Mouse (Mus musculus) testis, postnatal 14 days (tissue): Measurements from ENCODE around the gene Tmem108.

Experiments used
- DNase-seq: peaks from one replicate; pipeline ENCODE4 v3.0.0; 2021; ENCODE audit warnings: low spot score

Tmem108 gene

DNA sequence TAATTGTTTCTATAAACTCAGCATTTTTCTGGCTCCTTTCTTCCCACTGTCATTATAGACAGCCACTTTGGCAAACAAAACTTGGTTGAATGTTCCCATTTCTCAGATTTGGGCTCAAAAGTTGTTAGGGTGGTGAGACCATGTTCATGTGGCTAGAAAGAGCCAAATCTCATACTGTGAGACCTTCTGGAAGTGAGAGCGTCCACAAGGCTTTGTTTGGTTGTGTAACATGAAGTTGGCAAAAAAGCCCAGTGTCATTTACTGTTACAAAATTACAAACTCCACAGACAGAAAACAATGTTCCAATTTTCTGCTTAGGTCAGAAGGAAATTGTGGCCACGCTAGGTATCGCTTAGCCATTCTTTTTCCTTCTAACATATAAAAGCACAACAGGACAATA lies 213.0 kb downstream of the Tmem108 start:
- no peak for DNase-seq

GRCm38 (mm10) chr9:103546695-103547645 lies 214.7 kb downstream of the Tmem108 start:
- no peak for DNase-seq

DNA sequence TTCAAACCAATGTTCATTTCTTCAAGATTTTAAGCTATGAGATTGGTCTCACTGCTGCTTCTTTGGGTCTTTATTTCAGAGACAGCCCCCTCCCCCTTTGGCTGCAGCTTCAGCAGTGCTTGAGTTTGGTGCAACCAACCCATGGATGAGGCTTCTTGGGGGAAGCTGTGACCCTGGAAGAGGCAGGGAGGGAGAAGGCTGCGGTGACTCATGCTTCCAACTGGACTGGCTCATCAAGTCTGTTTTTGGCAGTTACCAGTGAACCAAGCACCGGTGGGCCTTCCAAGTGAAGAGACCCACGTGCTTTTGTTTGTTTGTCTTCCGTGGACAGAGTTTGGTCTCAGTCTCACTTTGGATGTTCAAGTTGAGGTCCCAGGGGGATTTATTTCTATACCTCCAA lies 215.9 kb downstream of the Tmem108 start:
- DNase-seq: no peak

DNA sequence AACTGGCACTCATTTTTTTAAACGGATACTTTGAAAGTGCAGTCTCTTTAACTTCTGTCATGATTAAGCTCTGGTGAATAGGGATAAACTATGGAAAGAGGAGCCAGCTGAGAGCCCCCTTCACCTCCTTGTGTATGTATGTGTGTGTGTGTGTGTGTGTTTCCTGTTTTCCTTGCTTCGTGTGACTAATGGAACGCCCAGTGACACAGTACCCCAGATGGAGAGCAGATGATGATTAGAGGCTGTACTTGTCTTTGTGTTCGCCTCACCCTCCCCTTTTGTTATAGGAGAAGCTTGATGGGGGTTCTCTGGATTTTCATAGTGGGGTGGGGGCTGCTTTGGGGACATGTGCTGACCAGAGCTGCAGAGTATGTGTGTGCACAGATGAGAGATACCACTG lies 216.4 kb downstream of the Tmem108 start:
- no peak for DNase-seq

DNA sequence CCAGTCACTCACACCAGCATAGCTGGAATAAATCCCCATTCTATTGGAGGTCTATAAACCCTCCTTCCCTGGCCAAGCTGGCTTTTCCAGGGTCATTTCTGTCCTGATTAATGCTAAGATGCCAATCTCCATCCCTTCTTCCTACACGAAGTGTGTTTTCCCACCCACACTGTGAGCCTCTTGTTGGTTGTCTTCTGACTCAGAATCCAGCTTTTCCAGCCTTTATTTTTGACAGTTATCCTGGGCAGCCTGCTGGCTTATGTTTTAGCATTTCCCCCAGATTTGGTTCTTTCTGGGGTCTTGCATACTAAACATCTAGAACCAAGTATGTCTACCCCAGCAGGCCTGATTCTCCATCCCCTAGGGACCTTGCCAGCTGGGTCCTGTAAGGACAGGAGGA lies 217.0 kb downstream of the Tmem108 start:
- DNase-seq: no peak

DNA sequence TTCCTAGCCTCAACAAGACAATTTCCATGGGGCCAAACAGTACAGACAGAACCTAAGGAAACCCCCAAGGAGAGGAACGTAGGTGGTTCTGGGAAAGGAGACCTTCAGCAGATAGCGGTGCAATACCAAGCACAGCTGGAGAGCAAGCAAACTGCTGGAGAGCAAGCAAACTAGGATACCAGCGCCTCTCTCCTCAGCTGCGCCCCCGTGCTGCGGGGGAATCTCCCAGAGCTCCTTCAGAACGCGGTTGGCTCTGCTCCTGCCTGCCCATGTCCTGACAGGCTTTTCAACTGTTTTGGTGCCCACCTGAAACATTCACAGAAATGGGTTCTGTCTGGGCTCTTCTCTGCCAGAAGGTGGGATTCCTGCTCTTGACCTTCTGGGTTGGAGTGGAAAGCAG lies 221.1 kb downstream of the Tmem108 start:
- no peak for DNase-seq

GRCm38 (mm10) chr9:103538047-103538816 lies 223.4 kb downstream of the Tmem108 start:
- no peak for DNase-seq

DNA sequence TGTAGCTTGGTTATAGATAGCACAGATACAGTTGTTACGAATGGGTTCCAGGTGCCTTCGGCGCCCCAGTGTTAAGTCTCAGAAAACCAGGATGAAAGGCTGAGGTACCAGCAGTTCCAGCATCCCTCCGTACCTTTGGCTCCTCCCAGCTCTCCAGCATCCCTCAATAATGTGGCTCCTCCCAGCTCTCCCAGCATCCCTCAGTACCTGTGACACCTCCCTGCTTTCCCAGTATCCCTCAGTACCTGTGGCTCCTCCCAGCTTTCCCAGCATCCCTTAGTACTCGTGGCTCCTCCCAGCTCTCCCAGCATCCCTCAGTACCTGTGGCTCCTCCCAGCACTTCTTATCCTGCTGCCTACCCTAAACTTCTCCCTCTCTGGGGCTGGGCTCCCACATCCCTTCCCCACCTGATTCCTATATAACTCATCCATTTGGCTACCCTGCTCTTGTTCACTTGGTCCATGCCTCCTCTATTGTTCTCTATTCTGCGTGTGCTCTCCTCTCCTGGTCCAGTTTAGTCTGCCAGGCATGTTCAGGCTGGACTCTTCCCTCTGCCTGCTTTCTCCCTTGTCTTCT lies 225.5 kb downstream of the Tmem108 start:
- peak; percentile 30 for DNase-seq

- no peak for DNase-seq
Measured at GRCm38 (mm10) chr9:103525041-103525537, 236.5 kb downstream of the Tmem108 start.

DNA sequence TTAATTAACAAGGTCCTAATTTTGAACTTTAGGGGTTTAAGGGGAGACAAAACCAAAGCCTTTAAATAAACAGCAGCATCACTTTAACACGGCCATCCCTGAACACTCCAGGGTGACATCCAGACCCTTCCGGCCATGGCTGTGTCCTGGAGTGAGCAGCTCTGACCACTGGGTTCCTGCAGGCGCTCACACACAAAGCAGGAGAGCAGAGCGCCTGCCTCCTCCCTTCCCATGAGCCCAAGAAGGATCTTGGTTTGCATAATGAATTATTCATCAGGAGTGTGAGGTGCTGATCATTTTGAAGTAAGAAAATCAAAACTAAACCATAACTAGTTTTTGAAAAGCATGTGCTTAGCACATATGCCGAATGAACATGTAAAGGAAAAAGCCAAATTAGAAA lies 237.0 kb downstream of the Tmem108 start:
- DNase-seq: no peak

- no peak for DNase-seq
Measured at GRCm38 (mm10) chr9:103523742-103524403, 237.8 kb downstream of the Tmem108 start.

DNA sequence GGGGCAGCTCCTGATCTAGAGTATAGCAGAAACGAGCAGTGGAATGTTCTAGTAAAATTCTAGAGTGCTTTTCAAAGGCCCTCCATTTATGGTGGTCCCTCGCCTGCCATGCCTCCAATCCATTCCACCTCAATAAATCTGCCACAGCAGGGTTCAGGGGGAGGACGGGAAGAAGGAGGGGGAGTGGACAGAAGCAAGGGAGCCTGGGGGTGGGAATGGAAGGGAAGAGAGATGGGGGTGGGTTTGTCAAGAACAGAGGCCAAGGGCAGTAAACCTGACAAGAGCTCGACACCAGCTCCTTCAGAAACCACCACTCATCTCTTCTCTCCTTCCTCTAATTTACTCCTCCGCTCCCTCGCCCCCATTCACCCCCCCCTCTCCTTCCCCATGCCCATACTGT lies 238.6 kb downstream of the Tmem108 start:
- DNase-seq: no peak

- DNase-seq: no peak
Measured at GRCm38 (mm10) chr9:103513884-103514283, 247.8 kb downstream of the Tmem108 start.

- DNase-seq: no peak
Measured at GRCm38 (mm10) chr9:103512257-103512656, 249.4 kb downstream of the Tmem108 start.

DNA sequence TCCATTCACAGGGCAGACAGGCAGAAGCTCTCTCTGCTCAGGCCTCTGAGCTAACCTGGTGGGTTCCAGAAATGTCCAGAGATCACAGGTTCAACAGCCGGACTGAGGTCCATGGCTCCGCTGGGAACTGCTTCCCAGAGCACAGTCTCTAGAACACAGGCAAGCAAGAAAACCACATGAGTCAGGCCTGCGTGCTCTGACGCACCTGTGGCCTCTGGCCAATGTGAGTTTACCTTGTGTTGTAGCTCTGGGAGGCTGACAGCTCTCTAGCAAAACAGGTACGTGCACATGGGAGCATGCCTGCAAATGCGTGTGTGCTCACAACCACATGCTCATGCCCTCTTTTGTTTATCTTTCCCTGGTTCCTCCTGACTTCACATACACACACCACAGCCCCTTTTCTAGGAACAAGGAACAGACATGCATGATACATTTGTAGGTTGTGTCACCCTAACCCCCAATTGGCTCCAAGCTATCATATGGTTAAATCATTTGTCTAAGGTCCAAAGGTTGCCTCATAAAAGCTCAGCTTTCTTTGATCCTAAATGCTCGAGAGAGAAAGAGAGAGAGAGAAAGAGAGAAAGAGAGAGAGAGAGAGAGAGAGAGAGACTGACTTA lies 254.6 kb downstream of the Tmem108 start:
- DNase-seq: no peak

GRCm38 (mm10) chr9:103505067-103505466 lies 256.6 kb downstream of the Tmem108 start:
- no peak for DNase-seq

- no peak for DNase-seq
Measured at GRCm38 (mm10) chr9:103504646-103505045, 257.0 kb downstream of the Tmem108 start.

DNA sequence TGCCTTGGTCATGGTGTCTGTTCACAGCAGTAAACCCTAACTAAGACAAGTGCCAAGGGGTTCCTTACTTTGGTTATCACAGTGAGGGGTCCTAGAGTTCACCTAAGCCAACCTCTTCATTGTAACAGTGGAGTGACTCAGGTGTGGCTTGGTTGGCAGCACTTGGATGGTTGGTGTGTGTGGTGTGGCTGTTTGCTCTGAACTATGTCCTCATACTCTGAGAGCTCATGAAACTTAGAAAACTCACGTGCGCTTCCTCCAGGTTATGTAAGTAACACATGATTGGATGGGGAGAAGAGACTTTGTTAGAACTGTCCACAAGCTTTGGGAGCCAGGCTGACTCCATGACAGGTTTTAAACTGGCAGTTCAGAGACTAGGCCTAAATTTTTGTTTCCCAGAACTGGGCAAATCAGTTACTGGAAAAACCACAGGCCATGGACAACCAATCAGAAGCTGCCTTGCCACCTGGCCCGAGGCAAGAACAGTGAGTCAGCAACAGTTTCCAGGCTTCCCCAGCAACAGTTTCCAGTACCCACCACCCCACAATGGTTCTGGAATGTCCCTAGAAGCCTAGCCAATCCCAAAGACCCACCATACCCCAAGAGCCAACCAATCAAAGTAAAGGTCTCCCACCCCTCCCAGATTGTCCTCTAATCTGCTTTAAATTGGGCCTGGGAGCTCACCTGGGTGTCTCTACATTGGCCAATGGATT lies 257.9 kb downstream of the Tmem108 start:
- DNase-seq: peak; percentile 27

DNA sequence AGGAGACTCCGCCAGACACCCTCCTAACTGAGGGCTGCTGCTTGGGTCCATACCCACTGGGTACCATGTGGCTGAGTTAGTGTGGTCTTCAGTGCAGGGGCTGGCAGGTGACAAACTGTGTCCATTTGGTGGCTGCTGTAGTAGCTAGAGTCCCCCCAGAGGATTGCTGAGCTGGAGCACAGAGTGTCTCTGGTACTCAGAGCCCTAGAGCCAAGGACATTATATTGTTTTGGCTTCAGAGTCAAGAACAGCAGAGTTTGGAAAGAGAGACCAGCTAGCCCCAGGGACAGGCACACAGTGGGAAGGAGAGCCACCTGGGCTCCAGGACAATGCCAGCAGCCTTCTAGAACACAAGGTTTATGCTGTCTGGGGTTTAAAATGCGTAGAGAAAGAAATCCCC lies 259.0 kb downstream of the Tmem108 start:
- DNase-seq: no peak

DNA sequence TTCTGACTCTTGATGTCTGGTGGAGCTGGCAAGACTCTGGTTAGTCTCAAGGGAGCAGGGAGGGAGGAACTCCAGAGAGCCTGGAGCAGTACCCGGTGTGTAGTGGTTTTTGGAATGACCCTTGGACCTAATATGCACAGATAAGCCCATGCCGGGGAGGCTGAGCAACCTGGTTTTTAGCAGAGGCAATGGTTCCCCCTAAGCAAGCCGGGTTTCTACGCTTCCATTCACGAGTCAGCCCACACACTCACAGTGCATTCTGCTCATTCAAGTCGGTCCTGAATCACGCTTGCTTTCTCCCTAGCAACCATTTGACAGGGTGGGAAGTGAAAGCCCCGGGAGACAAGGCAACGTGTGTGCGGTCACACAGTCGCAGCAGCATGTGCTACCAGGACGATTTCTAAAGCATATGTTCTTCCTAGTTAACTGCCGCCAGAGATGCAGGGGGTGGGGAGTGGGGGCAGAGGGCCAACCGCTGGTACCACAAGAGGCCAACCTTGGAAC lies 259.7 kb downstream of the Tmem108 start:
- no peak for DNase-seq

GRCm38 (mm10) chr9:103499366-103499765 lies 262.3 kb downstream of the Tmem108 start:
- no peak for DNase-seq
